Mouse (Mus musculus): ENCODE measurements around the gene Rcn3. TPM values are rescaled to one million over a fixed set of nuclear protein-coding genes. Genes with fewer than 3 reads are reported as not detected.

Rcn3 gene
- total and polyA plus RNA-seq, 3 experiments, result 0.38 TPM; not detected in 2

GRCm38 (mm10) chr7:45081016-45081415 is 11.0 kb downstream of the Rcn3 start:
- Histone ChIP-seq H3K36me3 (replicated peaks in 1 of 2; ENCODE audit: control insufficient read depth in 1 of 2, insufficient read depth in 1 of 2, low read length in 1 of 2) (peaks cover 19 to 26% of the 10 kb centered on the region in 2 experiments), H3K4me2 (ENCODE audit: insufficient read depth, low read depth, poor library complexity, severe bottlenecking) (no peak overlapping the region), H3K27ac (ENCODE audit: insufficient read depth, low read depth) (no peak overlapping the region), H3K9ac (ENCODE audit: insufficient read depth, low read depth) (no peak overlapping the region), H3K4me1 (ENCODE audit: control insufficient read depth in 1 of 2, insufficient read depth in 2 of 2) (0 out of 4 replicates have a peak, but pooled peaks cover 2 to 6% of the 10 kb centered on the region in 2 experiments), H3K27me3 (replicated peaks) (no peaks in the 10 kb centered on the region), H3K4me3 (replicated peaks in 1 of 3; ENCODE audit: low read depth in 2 of 3, low read length in 2 of 3, poor library complexity in 1 of 3) (no peak overlapping the region), H3K9me3 (replicated peaks; ENCODE audit: low read length) (peaks cover 2% of the 10 kb centered on the region), H3K79me2 (replicated peaks; ENCODE audit: control insufficient read depth, extremely low read depth, insufficient read depth, poor library complexity, severe bottlenecking) (no peaks in the 10 kb centered on the region)
- no peak for DNase-seq (ENCODE audit: extremely low read depth)
- in situ Hi-C loops (cut with MboI; ENCODE audit: low pct_ligation_motif_present, low pct_unique_long_range_greater_than_20kb, low sequenced_read_pairs) (loop anchor here (5.0 kb wide), 1 partner anchor 46 kb away; the partner anchor contains the start of gene Rpl13a), dilution Hi-C loops (cut with MboI; ENCODE audit: extremely low pct_ligation_motif_present, extremely low pct_unique_long_range_greater_than_20kb, low sequenced_read_pairs) (no loop called here)
- TF ChIP-seq IRF4 (IDR thresholded peaks at IDR 0.05; ENCODE audit: low read depth, low read length) (no peak), MAFK (IDR thresholded peaks at IDR 0.05; ENCODE audit: insufficient replicate concordance, low read length) (no peak), ETS1 (conservative IDR thresholded peaks at IDR 0.05; ENCODE audit: low read depth, low read length) (no peak), SMC3 (IDR thresholded peaks at IDR 0.05; ENCODE audit: low read depth, low read length) (no peak), CHD1 (IDR thresholded peaks at IDR 0.05; ENCODE audit: low read depth, low read length) (no peak), RCOR1 (conservative IDR thresholded peaks at IDR 0.05; ENCODE audit: low read depth, low read length) (no peak)

- DNase-seq (ENCODE audit: extremely low read depth), result peak; percentile 72
- in situ Hi-C loops (cut with MboI; ENCODE audit: low pct_ligation_motif_present, low pct_unique_long_range_greater_than_20kb, low sequenced_read_pairs), result loop anchor here (5.0 kb wide), 1 partner anchor 47 kb away; the partner anchor contains the start of gene Rpl13a
- peaks cover 30 to 38% of the 10 kb centered on the region in 2 experiments for H3K36me3 ChIP-seq (replicated peaks in 1 of 2; ENCODE audit: control insufficient read depth in 1 of 2, insufficient read depth in 1 of 2, low read length in 1 of 2)
- H3K9me3 ChIP-seq (replicated peaks; ENCODE audit: low read length), result no peaks in the 10 kb centered on the region
- H3K4me1 ChIP-seq (ENCODE audit: control insufficient read depth in 1 of 2, insufficient read depth in 2 of 2), result peaks cover 5 to 14% of the 10 kb centered on the region in 2 experiments; a peak in 1 of 4 replicates
- H3K4me3 ChIP-seq (replicated peaks in 1 of 3; ENCODE audit: low read depth in 2 of 3, low read length in 2 of 3, poor library complexity in 1 of 3), result no peak overlapping the region
- TF ChIP-seq POLR2A (IDR thresholded peaks at IDR 0.05; ENCODE audit: low read depth, low read length) (0 out of 2 replicates have a peak, but pooled peaks have one; percentile 19), NRF1 (IDR thresholded peaks at IDR 0.05; ENCODE audit: low read depth, low read length) (no peak), SMC3 (IDR thresholded peaks at IDR 0.05; ENCODE audit: low read depth, low read length) (peak; percentile 81), TCF12 (IDR thresholded peaks at IDR 0.05; ENCODE audit: low read depth, low read length) (0 out of 2 replicates have a peak, but pooled peaks have one; percentile 11), RAD21 (IDR thresholded peaks at IDR 0.05; ENCODE audit: low read depth, low read length) (peak; percentile 78), UBTF (IDR thresholded peaks at IDR 0.05; ENCODE audit: low read depth, low read length) (no peak), MAZ (IDR thresholded peaks at IDR 0.05; ENCODE audit: low read depth, low read length) (no peak), IRF4 (IDR thresholded peaks at IDR 0.05; ENCODE audit: low read depth, low read length) (peak; percentile 32; the same call in 1 of the 2 replicates), CTCF (conservative IDR thresholded peaks at IDR 0.05 in 1 of 2, IDR thresholded peaks at IDR 0.05 in 1 of 2; ENCODE audit: low read depth in 2 of 2, low read length in 2 of 2) (peak; percentile 44 to 85; a peak in 3 of 4 replicates), MXI1 (IDR thresholded peaks at IDR 0.05; ENCODE audit: low read depth, low read length) (0 out of 2 replicates have a peak, but pooled peaks have one; percentile 26), POLR2AphosphoS2 (IDR thresholded peaks at IDR 0.05; ENCODE audit: low read depth, low read length) (0 out of 2 replicates have a peak, but pooled peaks have one; percentile 31)
- dilution Hi-C loops (cut with MboI; ENCODE audit: extremely low pct_ligation_motif_present, extremely low pct_unique_long_range_greater_than_20kb, low sequenced_read_pairs), result no loop called here
- no peak overlapping the region for H3K27ac ChIP-seq (ENCODE audit: insufficient read depth, low read depth)
- no peaks in the 10 kb centered on the region for H3K79me2 ChIP-seq (replicated peaks; ENCODE audit: control insufficient read depth, extremely low read depth, insufficient read depth, poor library complexity, severe bottlenecking)
- no peaks in the 10 kb centered on the region for H3K27me3 ChIP-seq (replicated peaks)
- H3K9ac ChIP-seq (ENCODE audit: insufficient read depth, low read depth), result no peak overlapping the region
- no peak overlapping the region for H3K4me2 ChIP-seq (ENCODE audit: insufficient read depth, low read depth, poor library complexity, severe bottlenecking)
These were observed 12.2 kb downstream of the Rcn3 start for GRCm38 (mm10) chr7:45079856-45080255.

Data from CH12.LX (cell line).